Comparison of ENCODE assay signal across 8 mouse cellular contexts in the genomic region with DNA sequence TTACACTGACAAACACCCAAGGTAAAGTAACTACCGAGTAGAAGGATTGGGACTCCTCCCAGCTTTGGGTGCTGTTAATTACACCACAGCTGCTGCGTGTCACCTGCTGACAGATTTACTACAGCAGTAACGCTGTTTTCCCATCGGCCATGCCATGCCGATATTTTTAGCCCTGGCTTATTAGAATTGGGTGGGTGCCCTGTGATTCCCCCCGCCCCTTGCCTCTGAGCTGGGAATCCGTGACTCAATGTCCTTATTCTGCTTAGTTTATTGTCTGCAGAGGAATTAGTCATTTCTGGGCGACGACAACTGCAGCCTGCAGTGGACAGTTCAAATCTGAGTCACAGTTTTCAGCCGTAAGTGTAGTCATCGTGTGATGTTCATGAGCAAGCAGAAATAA. TPM values are rescaled to one million over a fixed set of nuclear protein-coding genes. Genes with fewer than 3 reads are reported as not detected.
DNase-seq lines count a peak whose midpoint lies in the region; ATAC-seq and TF ChIP-seq lines count a peak whose summit lies in the region.

No protein-coding gene starts in this region.

- H3K4me1 ChIP-seq in kidney, adult 2 months (ENCODE audit: control insufficient read depth, insufficient read depth, low read length) = no peaks in the 10 kb centered on the region
- no peaks in the 10 kb centered on the region for H3K4me1 ChIP-seq in limb, embryonic 14.5 days (ENCODE audit: control insufficient read depth, insufficient read depth, low read length)
- no peaks in the 10 kb centered on the region for H3K4me1 ChIP-seq in liver, postnatal 0 days (ENCODE audit: insufficient read depth)

- no peaks in the 10 kb centered on the region for H3K27me3 ChIP-seq in kidney, adult 2 months (replicated peaks; ENCODE audit: control insufficient read depth, insufficient read depth, low read length)
- no peaks in the 10 kb centered on the region for H3K27me3 ChIP-seq in limb, embryonic 14.5 days (ENCODE audit: control insufficient read depth, insufficient read depth, low read length)
- H3K27me3 ChIP-seq in liver, postnatal 0 days (ENCODE audit: insufficient read depth, low read length) = no peaks in the 10 kb centered on the region

- no peaks in the 10 kb centered on the region for H3K36me3 ChIP-seq in kidney, adult 2 months (ENCODE audit: control insufficient read depth, insufficient read depth, low read length)
- no peaks in the 10 kb centered on the region for H3K36me3 ChIP-seq in limb, embryonic 14.5 days (ENCODE audit: control insufficient read depth, insufficient read depth, low read length)
- no peaks in the 10 kb centered on the region for H3K36me3 ChIP-seq in liver, postnatal 0 days (replicated peaks; ENCODE audit: insufficient read depth, low read length)

- TF ChIP-seq EP300 in liver, postnatal 0 days (IDR thresholded peaks at IDR 0.05; ENCODE audit: low read depth) = no peak

- H3K4me3 ChIP-seq in kidney, adult 2 months (ENCODE audit: insufficient read depth, low read depth, low read length) = no peak overlapping the region
- no peak overlapping the region for H3K4me3 ChIP-seq in limb, embryonic 14.5 days (replicated peaks; ENCODE audit: low read length)
- H3K4me3 ChIP-seq in liver, postnatal 0 days (ENCODE audit: low read depth, low read length) = no peak overlapping the region

- H3K9me3 ChIP-seq in limb, embryonic 14.5 days (ENCODE audit: control insufficient read depth, low read length) = no peaks in the 10 kb centered on the region
- H3K9me3 ChIP-seq in liver, postnatal 0 days (ENCODE audit: low read length) = no peaks in the 10 kb centered on the region

- no peak for TF ChIP-seq POLR2A in kidney, adult 2 months (IDR thresholded peaks at IDR 0.05; ENCODE audit: low read depth, low read length)
- TF ChIP-seq POLR2A in limb, embryonic 14.5 days (IDR thresholded peaks at IDR 0.05; ENCODE audit: borderline replicate concordance, extremely low read depth, insufficient read depth, insufficient read length) = no peak

- ATAC-seq in limb, embryonic 14.5 days (ENCODE audit: low FRiP score, low read depth) = no peak; the same call in 1 of the 2 replicates
- no peak for ATAC-seq in liver, postnatal 0 days

- 19% methylated on average over 11 of the region's 11 CpGs for WGBS in kidney, adult 2 months
- 24% methylated on average over 11 of the region's 11 CpGs for WGBS in limb, embryonic 14.5 days
- 44% methylated on average over 11 of the region's 11 CpGs for WGBS in liver, postnatal 0 days (ENCODE audit: insufficient replicate concordance)

- no peak for TF ChIP-seq CTCF in kidney, adult 2 months (conservative IDR thresholded peaks at IDR 0.05; ENCODE audit: insufficient read depth, insufficient read length, low read depth, low read length)
- TF ChIP-seq CTCF in liver, postnatal 0 days (IDR thresholded peaks at IDR 0.05; ENCODE audit: low read depth) = no peak

- no peak overlapping the region for H3K27ac ChIP-seq in kidney, adult 2 months (ENCODE audit: insufficient read depth, low read depth, low read length)
- no peak overlapping the region for H3K27ac ChIP-seq in limb, embryonic 14.5 days (replicated peaks; ENCODE audit: low read depth, low read length)
- H3K27ac ChIP-seq in liver, postnatal 0 days (ENCODE audit: low read depth) = no peak overlapping the region

- DNase-seq in kidney, adult 2 months = peak; percentile 33
- no peak for DNase-seq in kidney, adult 8-10 months
- peak; percentile 46 for DNase-seq in MN1 (ENCODE audit: low spot score)
- DNase-seq in gastrocnemius, adult 8-10 months (ENCODE audit: low spot score in 2 of 2) = peak; percentile 27 to 45
- peak; percentile 52 for DNase-seq in limb, embryonic 14.5 days (ENCODE audit: low spot score)
- DNase-seq in cerebellum, postnatal 36 days = no peak
- DNase-seq in spleen, adult 18-20 months = no peak
- no peak for DNase-seq in liver, postnatal 0 days

- no peak overlapping the region for H3K4me2 ChIP-seq in limb, embryonic 14.5 days (replicated peaks; ENCODE audit: low read depth, low read length, severe bottlenecking)
- H3K4me2 ChIP-seq in liver, postnatal 0 days (ENCODE audit: low read depth, low read length) = no peak overlapping the region

- no peak overlapping the region for H3K9ac ChIP-seq in limb, embryonic 14.5 days (ENCODE audit: low read depth, low read length, severe bottlenecking)
- no peak overlapping the region for H3K9ac ChIP-seq in liver, postnatal 0 days (replicated peaks)

RNA-seq across cellular contexts. Expression of a gene that starts 7.3 kb away (rescaled TPM):
- 92.3 and 100 TPM in 2 replicates for polyA plus RNA-seq in kidney, adult 2 months (2012; rRNA removed)
- 10 to 100 TPM in 1 of 4 experiments, 1 to 10 TPM in 3; 6.0 to 11.3 (median 8.5) TPM for total RNA-seq in gastrocnemius, adult 8-10 months (2022)
- polyA plus RNA-seq in limb, embryonic 14.5 days (2012; rRNA removed) = 25.9 and 30.3 TPM in 2 replicates
- polyA plus RNA-seq in limb, embryonic 14.5 days (2014; fragmentation: Nextera tagmentation; extraction: Ambion mirVana) = 12.7 and 20.3 TPM in 2 replicates
- 5.3 and 5.4 TPM in 2 replicates for polyA plus RNA-seq in liver, postnatal 0 days (2015; fragmentation: Nextera tagmentation; extraction: Ambion mirVana)

Comparison
In these comparisons a context has a peak if more than half of its experiments do, and no peak if none do; other contexts are left out.
1. DNase-seq: peak in kidney, adult 2 months (single experiment), MN1 (single experiment), gastrocnemius, adult 8-10 months (2 of 2) and limb, embryonic 14.5 days (single experiment); none in kidney, adult 8-10 months (0 of 2), cerebellum, postnatal 36 days (0 of 2), spleen, adult 18-20 months (0 of 2) and liver, postnatal 0 days (single experiment).